ENCODE assay signal across 18 mouse cellular contexts in genomic region chr10:7594797-7595196, GRCm38 (mm10).
"Had no signal": no experiment of that assay in that cellular context is flagged by ENCODE, and none has a peak within 500 bp of the region (broad histone marks: within the 10 kb centered on the region; RNA-seq: fewer than 3 reads in every experiment).

No protein-coding gene starts in this region.

- H3K27me3 ChIP-seq: neural tube, embryonic 15.5 days had no signal

- H3K4me3 ChIP-seq: midbrain, embryonic 10.5 days; midbrain, embryonic 12.5 days; myocyte; neural tube, embryonic 13.5 days; neural tube, embryonic 15.5 days had no signal

- DNase-seq: lung, adult 18-20 months; lung, embryonic 14.5 days; lung, postnatal 10 days; lung, postnatal 4 days; midbrain, embryonic 14.5 days; retina, postnatal 1 day; right cerebral cortex, adult 18-20 months; right cerebral cortex, postnatal 25 days; right cerebral cortex, postnatal 4 days; spleen, adult 18-20 months; thymus, adult 18-20 months; thymus, postnatal 14 days; thymus, postnatal 36 days had no signal

- H3K27ac ChIP-seq: midbrain, embryonic 10.5 days; midbrain, embryonic 12.5 days; neural tube, embryonic 13.5 days; neural tube, embryonic 15.5 days had no signal
